Mouse (Mus musculus): ENCODE data around the gene Arsb. TPM values are rescaled to one million over a fixed set of nuclear protein-coding genes. Genes with fewer than 3 reads are reported as not detected.

Gene Arsb
- polyA plus RNA-seq, 1 experiment, result 19.1 TPM

GRCm38 (mm10) chr13:93919536-93919935 lies 148.1 kb downstream of the Arsb start:
- H3K36me3 ChIP-seq (ENCODE audit: control insufficient read depth, insufficient read depth, low read length), result no peaks in the 10 kb centered on the region
- H3K4me1 ChIP-seq (replicated peaks; ENCODE audit: control insufficient read depth, insufficient read depth, low read length), result peaks cover 25% of the 10 kb centered on the region
- 82% methylated on average over 3 of the region's 3 CpGs for WGBS
- TF ChIP-seq POLR2A (IDR thresholded peaks at IDR 0.05; ENCODE audit: control insufficient read depth, extremely low read depth, insufficient read depth, low read length, poor library complexity) (no peak), CTCF (IDR thresholded peaks at IDR 0.05; ENCODE audit: borderline replicate concordance, control insufficient read depth, extremely low read depth, insufficient read depth, low read length, poor library complexity) (no peak)
- DNase-seq, result no peak
- H3K27me3 ChIP-seq (ENCODE audit: control insufficient read depth, insufficient read depth, low read length), result no peaks in the 10 kb centered on the region
- H3K27ac ChIP-seq (ENCODE audit: control insufficient read depth, insufficient read depth, low read length), result no peak overlapping the region
- no peak overlapping the region for H3K4me3 ChIP-seq (ENCODE audit: control insufficient read depth, insufficient read depth, low read length)

DNA sequence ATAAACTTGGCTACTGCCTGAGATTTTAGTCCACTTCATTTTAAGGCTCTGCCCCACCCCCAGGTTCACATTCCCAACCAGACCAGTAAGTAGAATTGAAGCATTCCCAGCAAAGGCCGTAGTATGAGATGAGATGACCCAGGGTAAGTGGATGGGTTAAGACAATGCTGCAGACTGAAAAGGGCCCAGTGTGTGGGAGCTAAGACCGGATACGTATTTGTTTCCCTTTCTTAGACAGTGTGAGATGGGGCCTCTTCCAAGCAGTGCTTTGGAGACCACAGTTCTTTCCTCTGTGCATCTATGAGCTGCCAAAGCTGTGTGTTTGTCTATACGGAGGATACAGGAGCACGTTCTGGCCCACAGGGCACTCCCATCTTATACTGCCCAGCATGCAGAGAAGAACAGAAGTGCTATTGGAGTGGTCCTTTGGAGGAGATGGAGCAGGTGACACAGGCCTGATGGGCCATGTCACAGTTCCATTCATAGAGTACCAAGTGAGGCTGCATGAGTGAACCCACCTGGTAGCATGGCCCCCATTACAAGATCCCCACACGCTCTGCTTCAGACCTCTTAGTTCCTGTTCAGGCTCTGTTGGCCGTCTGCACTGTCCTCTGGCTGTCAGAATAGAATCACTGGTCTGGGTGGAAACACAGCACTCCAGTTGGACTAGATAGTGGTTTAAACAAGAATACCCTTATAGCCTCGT lies 148.8 kb downstream of the Arsb start:
- Histone ChIP-seq H3K27me3 (ENCODE audit: control insufficient read depth, insufficient read depth, low read length) (no peaks in the 10 kb centered on the region), H3K4me1 (replicated peaks; ENCODE audit: control insufficient read depth, insufficient read depth, low read length) (peaks cover 25% of the 10 kb centered on the region), H3K36me3 (ENCODE audit: control insufficient read depth, insufficient read depth, low read length) (no peaks in the 10 kb centered on the region), H3K27ac (ENCODE audit: control insufficient read depth, insufficient read depth, low read length) (no peak overlapping the region), H3K4me3 (ENCODE audit: control insufficient read depth, insufficient read depth, low read length) (no peak overlapping the region)
- no peak for TF ChIP-seq POLR2A (IDR thresholded peaks at IDR 0.05; ENCODE audit: control insufficient read depth, extremely low read depth, insufficient read depth, low read length, poor library complexity)
- TF ChIP-seq CTCF (IDR thresholded peaks at IDR 0.05; ENCODE audit: borderline replicate concordance, control insufficient read depth, extremely low read depth, insufficient read depth, low read length, poor library complexity), result no peak
- WGBS, result 89% methylated on average over 8 of the region's 8 CpGs
- DNase-seq, result no peak

GRCm38 (mm10) chr13:93920786-93921300 lies 149.4 kb downstream of the Arsb start:
- Histone ChIP-seq H3K27ac (ENCODE audit: control insufficient read depth, insufficient read depth, low read length) (no peak overlapping the region), H3K27me3 (ENCODE audit: control insufficient read depth, insufficient read depth, low read length) (no peaks in the 10 kb centered on the region), H3K36me3 (ENCODE audit: control insufficient read depth, insufficient read depth, low read length) (no peaks in the 10 kb centered on the region), H3K4me1 (replicated peaks; ENCODE audit: control insufficient read depth, insufficient read depth, low read length) (peaks cover 25% of the 10 kb centered on the region), H3K4me3 (ENCODE audit: control insufficient read depth, insufficient read depth, low read length) (no peak overlapping the region)
- 90% methylated on average over 4 of the region's 4 CpGs for WGBS
- no peak for DNase-seq
- TF ChIP-seq CTCF (IDR thresholded peaks at IDR 0.05; ENCODE audit: borderline replicate concordance, control insufficient read depth, extremely low read depth, insufficient read depth, low read length, poor library complexity), result no peak
- no peak for TF ChIP-seq POLR2A (IDR thresholded peaks at IDR 0.05; ENCODE audit: control insufficient read depth, extremely low read depth, insufficient read depth, low read length, poor library complexity)

DNA sequence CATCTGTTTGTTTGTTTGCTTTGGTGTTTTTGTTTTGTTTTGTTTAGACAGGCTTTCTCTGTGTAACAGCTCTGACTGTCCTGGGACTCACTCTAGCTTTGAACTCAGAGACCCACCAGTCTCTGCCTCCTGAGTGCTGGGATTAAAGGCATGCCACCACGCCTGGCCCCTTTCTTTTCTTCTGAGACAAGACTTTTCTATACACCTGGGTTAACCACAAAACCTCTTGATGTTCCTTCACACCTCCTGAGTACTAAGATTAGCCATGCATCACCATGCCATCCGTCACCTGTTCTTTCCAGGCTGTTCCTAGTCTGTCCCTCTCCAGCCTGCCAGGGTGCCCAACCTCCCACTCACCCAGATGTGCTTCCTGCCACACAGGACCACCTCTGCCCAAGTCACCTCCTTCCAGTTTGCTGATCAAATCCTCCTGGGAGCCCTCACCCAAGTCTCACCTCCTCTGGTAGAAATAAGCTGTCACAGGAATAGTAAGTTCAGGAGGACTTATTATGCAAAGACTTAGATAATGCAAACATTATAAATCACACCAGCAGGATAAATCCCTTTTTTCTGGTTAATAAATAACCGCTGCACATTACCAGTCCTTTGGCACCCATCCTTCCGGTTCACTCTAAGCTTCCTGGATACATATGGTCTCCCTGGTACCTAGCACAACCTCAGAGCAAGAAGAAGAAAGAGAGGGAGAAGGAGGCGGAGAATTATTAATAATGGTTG lies 150.6 kb downstream of the Arsb start:
- Histone ChIP-seq H3K36me3 (ENCODE audit: control insufficient read depth, insufficient read depth, low read length) (no peaks in the 10 kb centered on the region), H3K4me1 (replicated peaks; ENCODE audit: control insufficient read depth, insufficient read depth, low read length) (peaks cover 25% of the 10 kb centered on the region), H3K4me3 (ENCODE audit: control insufficient read depth, insufficient read depth, low read length) (no peak overlapping the region), H3K27ac (ENCODE audit: control insufficient read depth, insufficient read depth, low read length) (no peak overlapping the region; the same call in 1 of the 2 replicates), H3K27me3 (ENCODE audit: control insufficient read depth, insufficient read depth, low read length) (no peaks in the 10 kb centered on the region)
- TF ChIP-seq CTCF (IDR thresholded peaks at IDR 0.05; ENCODE audit: borderline replicate concordance, control insufficient read depth, extremely low read depth, insufficient read depth, low read length, poor library complexity) (no peak), POLR2A (IDR thresholded peaks at IDR 0.05; ENCODE audit: control insufficient read depth, extremely low read depth, insufficient read depth, low read length, poor library complexity) (no peak)
- peak; percentile 30 for DNase-seq
- WGBS, result 18% methylated on average over 5 of the region's 5 CpGs

DNA sequence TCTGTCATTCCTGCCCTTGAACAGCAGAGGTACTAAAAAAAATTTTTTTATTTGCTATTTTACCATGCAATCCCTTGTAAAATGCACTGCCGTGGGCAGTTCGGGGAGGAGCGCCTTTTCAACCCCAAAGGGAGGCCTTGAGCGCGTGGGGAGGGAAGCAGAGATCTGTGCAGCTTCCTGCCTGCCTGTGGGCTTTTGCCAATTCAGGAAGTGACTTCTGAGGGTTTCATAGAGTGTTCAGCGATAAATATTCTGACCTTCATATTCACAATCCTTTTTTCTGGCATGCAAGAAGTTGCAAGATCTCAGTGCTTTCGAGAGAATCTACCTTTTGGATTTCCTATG lies 151.1 kb downstream of the Arsb start:
- TF ChIP-seq CTCF (IDR thresholded peaks at IDR 0.05; ENCODE audit: borderline replicate concordance, control insufficient read depth, extremely low read depth, insufficient read depth, low read length, poor library complexity) (no peak), POLR2A (IDR thresholded peaks at IDR 0.05; ENCODE audit: control insufficient read depth, extremely low read depth, insufficient read depth, low read length, poor library complexity) (no peak)
- no peaks in the 10 kb centered on the region for H3K36me3 ChIP-seq (ENCODE audit: control insufficient read depth, insufficient read depth, low read length)
- no peaks in the 10 kb centered on the region for H3K27me3 ChIP-seq (ENCODE audit: control insufficient read depth, insufficient read depth, low read length)
- WGBS, result 5% methylated on average over 7 of the region's 7 CpGs
- DNase-seq, result peak; percentile 37
- H3K4me3 ChIP-seq (ENCODE audit: control insufficient read depth, insufficient read depth, low read length), result no peak overlapping the region
- H3K27ac ChIP-seq (ENCODE audit: control insufficient read depth, insufficient read depth, low read length), result no peak overlapping the region
- H3K4me1 ChIP-seq (replicated peaks; ENCODE audit: control insufficient read depth, insufficient read depth, low read length), result peaks cover 25% of the 10 kb centered on the region

- Histone ChIP-seq H3K4me3 (ENCODE audit: control insufficient read depth, insufficient read depth, low read length) (no peak overlapping the region), H3K27ac (ENCODE audit: control insufficient read depth, insufficient read depth, low read length) (no peak overlapping the region), H3K4me1 (replicated peaks; ENCODE audit: control insufficient read depth, insufficient read depth, low read length) (peaks cover 23% of the 10 kb centered on the region), H3K27me3 (ENCODE audit: control insufficient read depth, insufficient read depth, low read length) (no peaks in the 10 kb centered on the region), H3K36me3 (ENCODE audit: control insufficient read depth, insufficient read depth, low read length) (no peaks in the 10 kb centered on the region)
- TF ChIP-seq CTCF (IDR thresholded peaks at IDR 0.05; ENCODE audit: borderline replicate concordance, control insufficient read depth, extremely low read depth, insufficient read depth, low read length, poor library complexity), result no peak
- TF ChIP-seq POLR2A (IDR thresholded peaks at IDR 0.05; ENCODE audit: control insufficient read depth, extremely low read depth, insufficient read depth, low read length, poor library complexity), result no peak
- DNase-seq, result no peak
- 88% methylated on average over 9 of the region's 9 CpGs for WGBS
These were observed 153.5 kb downstream of the Arsb start for GRCm38 (mm10) chr13:93924735-93925432.

All from thymus, adult 2 months (tissue).